Mouse (Mus musculus) lung, embryonic 15.5 days (tissue): ENCODE results near the gene Cst6. TPM values are rescaled to one million over a fixed set of nuclear protein-coding genes. Genes with fewer than 3 reads are reported as not detected.

Experiments used
- ATAC-seq: fragments of 200-750 bp; cut with Nextera tagmentation; 2 replicates; pipeline ENCODE4 v1.8.0; 2017; ENCODE audit warnings: moderate number of reproducible peaks, borderline replicate concordance; ENCODE audit not compliant: low FRiP score, low TSS enrichment; ENCODE audit errors: extremely low read depth
- H3K27ac ChIP-seq: fragments of 300-500 bp; sonication (generic); 2 replicates; pipeline ENCODE4 v1.5.1; 2015; ENCODE audit warnings: moderate library complexity, mild to moderate bottlenecking, inconsistent platforms
- H3K27me3 ChIP-seq: fragments of 300-500 bp; sonication (generic); 2 replicates; pipeline ENCODE4 v1.6.1; 2015; ENCODE audit warnings: inconsistent platforms
- H3K36me3 ChIP-seq: fragments of 300-500 bp; sonication (generic); 2 replicates; pipeline ENCODE4 v1.6.1; 2015; ENCODE audit warnings: inconsistent platforms
- H3K4me1 ChIP-seq: fragments of 300-500 bp; sonication (generic); 2 replicates; pipeline ENCODE4 v1.6.1; 2015; ENCODE audit warnings: inconsistent platforms
- H3K4me2 ChIP-seq: fragments of 300-500 bp; sonication (generic); 2 replicates; pipeline ENCODE4 v1.6.1; 2015; ENCODE audit warnings: inconsistent platforms, mild to moderate bottlenecking, moderate library complexity
- H3K4me3 ChIP-seq: fragments of 300-500 bp; sonication (generic); 2 replicates; pipeline ENCODE4 v1.5.1; 2015; ENCODE audit warnings: mild to moderate bottlenecking, inconsistent platforms
- H3K9ac ChIP-seq: fragments of 300-500 bp; sonication (generic); 2 replicates; pipeline ENCODE4 v1.6.1; 2015; ENCODE audit warnings: inconsistent platforms
- H3K9me3 ChIP-seq: fragments of 300-500 bp; sonication (generic); 2 replicates; pipeline ENCODE4 v1.6.1; 2016; ENCODE audit warnings: inconsistent platforms
- WGBS: fragments of 180-500 bp; shearing (Covaris S2); methylation state at CpG from one replicate; pipeline ENCODE4 v1.1.7; 2015; 5-methylcytosine and 5-hydroxymethylcytosine counted together
- polyA plus RNA-seq: library from polyadenylated mRNA; unstranded; fragments of >200 nt; fragmentation: Nextera tagmentation; extraction: Ambion mirVana; gene quantifications from 2 replicates; pipeline ENCODE4 v1.2.1, GENCODE M21; 2015

The Cst6 gene
- polyA plus RNA-seq, 1 experiment from 2014 or later = 0.60 TPM

GRCm38 (mm10) chr19:5306968-5307734, 42.2 kb downstream of the Cst6 start:
- H3K9me3 ChIP-seq = no peaks in the 10 kb centered on the region
- H3K27me3 ChIP-seq = peaks cover 12% of the 10 kb centered on the region; the same call in 1 of the 2 replicates
- H3K4me1 ChIP-seq = no peaks in the 10 kb centered on the region
- 35% methylated on average over 98 of the region's 98 CpGs for WGBS
- peak overlapping the region; percentile 28 for H3K4me3 ChIP-seq
- H3K4me2 ChIP-seq = peak overlapping the region; percentile 54
- H3K36me3 ChIP-seq = no peaks in the 10 kb centered on the region
- no peak for ATAC-seq
- no peak overlapping the region for H3K27ac ChIP-seq
- H3K9ac ChIP-seq = no peak overlapping the region

DNA sequence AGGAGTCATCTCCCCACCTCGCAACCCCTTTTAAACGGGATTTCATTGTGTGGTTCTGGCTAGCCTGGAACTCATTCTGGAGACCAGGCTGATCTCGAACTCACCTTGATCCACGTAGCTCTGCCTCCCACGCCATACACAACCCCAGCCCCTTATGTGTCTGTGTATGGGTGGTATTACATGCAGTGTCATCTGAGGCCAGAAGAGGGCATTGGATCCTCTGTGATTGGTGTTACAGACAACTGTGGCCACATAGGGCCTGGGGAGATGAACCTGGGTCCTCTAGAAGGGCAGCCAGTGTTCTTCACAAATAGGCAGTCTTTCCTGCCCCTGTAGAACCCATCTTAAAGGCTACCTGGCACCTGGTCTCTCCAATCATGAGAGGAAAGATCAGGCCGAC, 43.1 kb downstream of the Cst6 start:
- WGBS = 81% methylated on average over 6 of the region's 6 CpGs
- Histone ChIP-seq H3K9me3 (no peaks in the 10 kb centered on the region), H3K4me3 (no peak overlapping the region), H3K4me2 (no peak overlapping the region), H3K9ac (no peak overlapping the region), H3K27me3 (peaks cover 12% of the 10 kb centered on the region; the same call in 1 of the 2 replicates), H3K27ac (no peak overlapping the region), H3K4me1 (no peaks in the 10 kb centered on the region), H3K36me3 (no peaks in the 10 kb centered on the region)
- ATAC-seq = no peak

DNA sequence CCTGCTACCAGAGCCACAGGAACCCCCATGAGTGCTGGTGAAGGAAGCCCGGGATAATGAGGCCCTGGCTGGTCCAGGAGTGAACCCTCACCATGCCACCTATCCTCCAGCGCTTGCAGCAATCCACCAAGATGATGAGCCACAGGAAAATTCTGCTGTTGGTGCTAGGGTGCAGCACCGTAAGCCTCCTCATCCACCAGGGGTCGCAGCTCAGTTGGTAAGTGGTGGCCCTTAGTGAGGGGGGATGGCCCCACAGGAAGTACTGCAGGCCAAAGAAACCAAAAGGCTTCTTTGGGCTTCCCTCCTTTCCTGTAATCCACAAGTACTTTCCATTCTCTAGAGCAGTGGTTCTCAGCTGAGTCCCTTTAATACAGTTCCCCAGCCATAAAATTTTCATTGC, 46.9 kb downstream of the Cst6 start:
- no peak overlapping the region for H3K4me2 ChIP-seq
- H3K9me3 ChIP-seq = no peaks in the 10 kb centered on the region
- no peak overlapping the region for H3K9ac ChIP-seq
- H3K27me3 ChIP-seq = peaks cover 5% of the 10 kb centered on the region; the same call in 1 of the 2 replicates
- WGBS = 19% methylated on average over 4 of the region's 4 CpGs
- no peak overlapping the region for H3K27ac ChIP-seq
- H3K4me1 ChIP-seq = peaks cover 8% of the 10 kb centered on the region; the same call in 1 of the 2 replicates
- ATAC-seq = 0 out of 2 replicates have a peak, but pooled peaks have one; percentile 32
- H3K36me3 ChIP-seq = no peaks in the 10 kb centered on the region
- no peak overlapping the region for H3K4me3 ChIP-seq

DNA sequence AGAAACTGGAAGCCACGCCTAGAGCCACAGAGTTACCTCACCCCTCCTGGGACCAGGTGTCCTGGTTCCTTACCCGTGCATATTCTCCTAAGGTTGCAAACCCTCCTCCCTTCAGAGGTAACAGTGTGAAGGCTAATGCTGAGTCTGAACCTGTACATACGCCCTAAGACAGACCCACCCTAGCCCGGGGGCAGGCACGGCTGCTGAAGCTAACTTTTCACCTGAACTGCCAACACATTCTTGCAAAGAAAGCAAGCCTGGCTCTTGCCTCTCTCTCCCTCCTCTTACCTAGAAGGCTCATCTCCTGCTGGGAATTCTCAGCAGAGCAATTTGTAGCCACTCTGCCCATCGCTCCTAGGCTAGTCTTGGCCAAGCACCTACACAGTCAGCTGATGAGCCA, 48.8 kb downstream of the Cst6 start:
- no peak overlapping the region for H3K4me2 ChIP-seq
- H3K27me3 ChIP-seq = no peaks in the 10 kb centered on the region; the same call in 1 of the 2 replicates
- peaks cover 16% of the 10 kb centered on the region for H3K4me1 ChIP-seq
- H3K9ac ChIP-seq = no peak overlapping the region
- no peak for ATAC-seq
- no peak overlapping the region for H3K27ac ChIP-seq
- no peaks in the 10 kb centered on the region for H3K9me3 ChIP-seq
- H3K4me3 ChIP-seq = no peak overlapping the region
- 77% methylated on average over 6 of the region's 6 CpGs for WGBS
- H3K36me3 ChIP-seq = no peaks in the 10 kb centered on the region

DNA sequence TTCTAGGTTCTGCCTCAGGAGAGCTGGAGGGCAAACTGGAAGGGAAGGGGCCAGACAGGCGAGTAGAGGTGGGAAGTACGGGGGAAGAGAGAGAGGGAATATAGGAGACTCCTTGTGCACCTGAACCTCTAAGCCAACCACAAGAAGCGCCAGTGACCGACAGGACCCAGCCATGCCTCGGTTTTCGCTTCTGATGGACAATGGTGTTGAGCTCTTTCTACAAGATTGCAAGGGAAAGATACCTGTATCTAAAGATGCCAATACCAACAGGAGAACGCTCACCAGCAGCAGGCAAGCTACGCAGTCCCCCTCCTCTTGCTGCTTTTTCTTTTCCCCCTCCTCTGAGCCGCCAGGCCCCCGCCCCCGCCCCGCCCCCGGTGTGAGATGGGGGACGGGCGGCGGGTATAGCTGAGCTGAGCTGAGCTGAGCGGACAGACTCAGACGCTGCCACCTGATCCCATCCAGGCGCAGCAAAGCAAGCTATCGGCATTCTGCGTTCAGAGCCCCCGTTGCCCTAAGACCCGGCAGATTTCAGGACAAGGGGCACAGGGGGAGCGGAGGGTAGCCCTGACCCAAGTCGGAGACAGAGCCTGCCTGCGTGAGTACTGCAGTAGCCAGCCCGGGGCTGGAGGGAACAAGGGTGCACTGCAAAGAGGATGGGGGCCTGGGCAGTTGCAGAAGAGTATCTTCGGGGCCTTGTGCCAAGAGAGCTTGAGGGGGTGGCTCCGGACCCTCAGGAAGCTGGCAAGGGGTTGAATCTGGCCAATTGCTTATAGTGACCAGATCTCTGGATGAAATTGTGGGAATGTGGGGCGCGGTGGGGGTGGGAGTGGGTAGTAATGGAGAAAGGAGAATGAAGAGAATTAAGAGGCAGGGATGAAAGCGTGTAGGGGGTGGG, 51.2 kb downstream of the Cst6 start, which contains the start of gene Gal3st3:
Gal3st3 (plus strand) TSS at position 429 of the 898 bp plus-strand sequence.
- Histone ChIP-seq H3K4me1 (peaks cover 27% of the 10 kb centered on the region), H3K4me3 (peak within 1 kb of the TSS; percentile 39), H3K27me3 (no peaks in the 10 kb centered on the region; the same call in 1 of the 2 replicates), H3K9me3 (no peaks in the 10 kb centered on the region), H3K27ac (0 out of 2 replicates have a peak within 1 kb of the TSS, but pooled peaks have one; percentile 20), H3K36me3 (peaks cover 5% of the 10 kb centered on the region), H3K4me2 (peak within 1 kb of the TSS; percentile 71), H3K9ac (peak within 1 kb of the TSS; percentile 43)
- no peak for ATAC-seq
- WGBS = 5% methylated on average over 32 of the region's 32 CpGs

DNA sequence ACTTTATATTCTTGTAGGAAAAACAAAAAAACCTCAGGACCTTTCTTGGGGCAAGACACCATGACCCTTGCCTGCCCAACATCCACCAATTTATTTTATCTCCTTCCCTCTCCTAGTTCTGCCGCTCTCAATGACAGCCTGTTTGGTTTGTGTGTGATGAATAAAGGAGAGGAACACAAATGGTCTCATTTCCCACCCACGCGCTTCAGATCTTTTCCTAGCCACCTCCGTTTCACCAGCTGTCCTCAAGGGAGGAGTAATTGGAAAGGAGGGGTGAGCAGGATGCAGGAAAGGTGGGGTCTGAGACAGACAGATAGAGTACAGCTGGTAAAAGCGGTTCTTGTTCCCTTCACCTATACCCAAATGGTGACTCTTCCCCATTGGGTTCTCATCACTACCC, 52.7 kb downstream of the Cst6 start:
- 46% methylated on average over 5 of the region's 5 CpGs for WGBS

GRCm38 (mm10) chr19:5295736-5296075, 53.7 kb downstream of the Cst6 start:
- peaks cover 27% of the 10 kb centered on the region for H3K36me3 ChIP-seq
- H3K9me3 ChIP-seq = no peaks in the 10 kb centered on the region
- 5% methylated on average over 13 of the region's 13 CpGs for WGBS
- peak overlapping the region; percentile 68 for H3K9ac ChIP-seq
- peak; percentile 61; the same call in 1 of the 2 replicates for ATAC-seq
- H3K27ac ChIP-seq = peak overlapping the region; percentile 86
- peak overlapping the region; percentile 71 for H3K4me2 ChIP-seq
- H3K4me1 ChIP-seq = peaks cover 27% of the 10 kb centered on the region
- H3K27me3 ChIP-seq = no peaks in the 10 kb centered on the region; the same call in 1 of the 2 replicates
- peak overlapping the region; percentile 95 for H3K4me3 ChIP-seq

More for the DNA sequence above, 52.7 kb downstream of the Cst6 start:
- Histone ChIP-seq H3K36me3 (peaks cover 17% of the 10 kb centered on the region), H3K4me1 (peaks cover 27% of the 10 kb centered on the region), H3K27ac (no peak overlapping the region), H3K4me2 (peak overlapping the region; percentile 71), H3K4me3 (no peak overlapping the region), H3K9ac (no peak overlapping the region), H3K9me3 (no peaks in the 10 kb centered on the region), H3K27me3 (no peaks in the 10 kb centered on the region; the same call in 1 of the 2 replicates)
- ATAC-seq = no peak

DNA sequence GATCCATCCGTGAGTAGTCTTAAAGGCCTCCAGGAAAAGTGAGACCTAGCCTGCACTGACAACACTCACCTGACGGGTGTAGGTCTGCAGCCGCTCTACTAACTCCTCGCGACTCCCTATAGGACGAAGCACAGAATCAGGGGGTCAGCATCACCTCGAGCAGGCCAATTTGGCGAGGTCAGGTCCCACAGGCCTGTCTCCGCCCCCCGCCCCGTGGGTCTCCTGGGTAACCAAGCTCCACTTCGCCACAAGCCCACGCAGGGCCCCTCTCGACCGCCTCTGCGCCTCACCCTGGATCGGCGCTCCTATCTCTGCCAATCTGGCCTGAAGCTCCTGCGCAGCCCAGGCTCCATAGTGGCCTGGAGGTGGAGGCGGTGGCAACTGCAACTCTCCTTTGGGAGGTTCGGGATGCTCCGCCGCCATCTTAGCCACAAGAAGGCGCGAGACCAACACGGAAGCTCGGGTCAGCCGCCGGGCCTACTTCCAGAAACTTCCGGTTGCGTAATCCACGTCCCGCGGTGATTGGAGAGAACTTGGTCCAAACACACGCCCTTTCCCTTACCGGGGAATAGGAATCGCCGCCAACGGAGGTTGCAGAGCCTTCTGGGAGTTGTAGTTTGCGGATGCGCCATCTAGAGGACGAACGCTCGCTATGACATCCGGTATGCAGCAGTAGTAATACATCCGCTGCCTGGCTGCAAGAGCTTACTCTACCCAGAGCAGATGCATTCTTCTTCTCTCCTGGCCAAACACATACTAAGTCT, 54.2 kb downstream of the Cst6 start, which contains the start of gene Sf3b2:
Sf3b2 (minus strand) TSS at position 484 of the 764 bp plus-strand sequence.
- under 1% methylated on average over 46 of the region's 46 CpGs for WGBS
- H3K9me3 ChIP-seq = no peaks in the 10 kb centered on the region
- no peaks in the 10 kb centered on the region; the same call in 1 of the 2 replicates for H3K27me3 ChIP-seq
- ATAC-seq = peak; percentile 96
- H3K4me1 ChIP-seq = peaks cover 27% of the 10 kb centered on the region
- H3K9ac ChIP-seq = peak within 1 kb of the TSS; percentile 89
- H3K27ac ChIP-seq = peak within 1 kb of the TSS; percentile 86
- peak within 1 kb of the TSS; percentile 95 for H3K4me3 ChIP-seq
- H3K4me2 ChIP-seq = peak within 1 kb of the TSS; percentile 76
- peaks cover 32% of the 10 kb centered on the region for H3K36me3 ChIP-seq

Other genes with a start within 250 kb of the Cst6 start
- gene Rab1b, start 242.5 kb downstream of the Cst6 start, polyA plus RNA-seq = 288 and 294 TPM in 2 replicates
- gene Klc2, start 231.0 kb downstream of the Cst6 start, polyA plus RNA-seq = 16.2 and 19.4 TPM in 2 replicates
- gene Pacs1, start 76.5 kb downstream of the Cst6 start, polyA plus RNA-seq = 20.6 and 21.4 TPM in 2 replicates
- 320 and 328 TPM in 2 replicates for gene Sf3b2, start 54.1 kb downstream of the Cst6 start, polyA plus RNA-seq
- gene Gal3st3, start 51.2 kb downstream of the Cst6 start, polyA plus RNA-seq = 1.7 and 2.4 TPM in 2 replicates
- gene Catsper1, start 13.8 kb downstream of the Cst6 start, polyA plus RNA-seq = not detected in 2 replicates
- 61.5 and 61.8 TPM in 2 replicates for gene Eif1ad, start 17.2 kb upstream of the Cst6 start, polyA plus RNA-seq
- 466 and 504 TPM in 2 replicates for gene Banf1, start 17.6 kb upstream of the Cst6 start, polyA plus RNA-seq
- 67.1 and 81.7 TPM in 2 replicates for gene Sart1, start 39.1 kb upstream of the Cst6 start, polyA plus RNA-seq
- gene Tsga10ip, start 53.0 kb upstream of the Cst6 start, polyA plus RNA-seq = 0.59 and 0.79 TPM in 2 replicates
- gene Drap1, start 75.4 kb upstream of the Cst6 start, polyA plus RNA-seq = 243 and 268 TPM in 2 replicates
- gene AI837181, start 75.6 kb upstream of the Cst6 start, polyA plus RNA-seq = 56.5 and 58.6 TPM in 2 replicates
- gene Fosl1, start 98.0 kb upstream of the Cst6 start, polyA plus RNA-seq = not detected in 2 replicates
- gene Ccdc85b, start 108.3 kb upstream of the Cst6 start, polyA plus RNA-seq = 12.1 and 12.4 TPM in 2 replicates
- gene Fibp, start 111.0 kb upstream of the Cst6 start, polyA plus RNA-seq = 101 and 117 TPM in 2 replicates
- gene Ctsw, start 118.9 kb upstream of the Cst6 start, polyA plus RNA-seq = 1.9 and 3.3 TPM in 2 replicates
- 198 and 208 TPM in 2 replicates for gene Efemp2, start 124.4 kb upstream of the Cst6 start, polyA plus RNA-seq
- 40.2 and 43.9 TPM in 2 replicates for gene Mus81, start 138.8 kb upstream of the Cst6 start, polyA plus RNA-seq
- 2,855 and 2,978 TPM in 2 replicates for gene Cfl1, start 140.9 kb upstream of the Cst6 start, polyA plus RNA-seq
- 0.20 TPM in 1 of 2 replicates, not detected in the other for gene 1700020D05Rik, start 154.2 kb upstream of the Cst6 start, polyA plus RNA-seq
- 5.8 and 7.4 TPM in 2 replicates for gene Snx32, start 161.0 kb upstream of the Cst6 start, polyA plus RNA-seq
- 2.1 and 2.2 TPM in 2 replicates for gene Ovol1, start 211.1 kb upstream of the Cst6 start, polyA plus RNA-seq
- gene Ap5b1, start 218.5 kb upstream of the Cst6 start, polyA plus RNA-seq = 5.7 and 5.9 TPM in 2 replicates